Mouse (Mus musculus): ENCODE measurements around the gene Gmppa. TPM values are rescaled to one million over a fixed set of nuclear protein-coding genes. Genes with fewer than 3 reads are reported as not detected.

The Gmppa gene
- total RNA-seq, 2 experiments from 2014 or later = 34.5 to 38.2 TPM

GRCm38 (mm10) chr1:75422823-75423471 lies 12.8 kb upstream of the Gmppa start:
- no peak for DNase-seq

GRCm38 (mm10) chr1:75423780-75424390 lies 11.8 kb upstream of the Gmppa start:
- no peak for DNase-seq

- DNase-seq = peak in 1 of 2 experiments; percentile 65
These were observed 9.8 kb upstream of the Gmppa start for GRCm38 (mm10) chr1:75425796-75426471.

GRCm38 (mm10) chr1:75438782-75439181 lies 3.1 kb downstream of the Gmppa start:
- no peak for DNase-seq

- DNase-seq = no peak
These were observed 4.9 kb downstream of the Gmppa start for GRCm38 (mm10) chr1:75440661-75441060.

GRCm38 (mm10) chr1:75441471-75441996 lies 5.8 kb downstream of the Gmppa start:
- DNase-seq = no peak

- DNase-seq = no peak
These were observed 6.4 kb downstream of the Gmppa start for GRCm38 (mm10) chr1:75442171-75442570.

- no peak for DNase-seq
These were observed 7.1 kb downstream of the Gmppa start for GRCm38 (mm10) chr1:75442811-75443210.

GRCm38 (mm10) chr1:75443247-75444024 lies 7.7 kb downstream of the Gmppa start:
- no peak for DNase-seq

GRCm38 (mm10) chr1:75444208-75444607 lies 8.5 kb downstream of the Gmppa start:
- no peak for DNase-seq

- DNase-seq = no peak
These were observed 9.5 kb downstream of the Gmppa start for GRCm38 (mm10) chr1:75445141-75445701.

GRCm38 (mm10) chr1:75445751-75446611 lies 10.3 kb downstream of the Gmppa start:
- DNase-seq = peak; percentile 67 to 86

GRCm38 (mm10) chr1:75446656-75447055 lies 10.9 kb downstream of the Gmppa start:
- DNase-seq = no peak

- no peak for DNase-seq
These were observed 11.7 kb downstream of the Gmppa start for GRCm38 (mm10) chr1:75447265-75448051.

GRCm38 (mm10) chr1:75448052-75448431 lies 12.3 kb downstream of the Gmppa start:
- DNase-seq = no peak

- no peak for DNase-seq
These were observed 13.2 kb downstream of the Gmppa start for GRCm38 (mm10) chr1:75448937-75449336.

- no peak for DNase-seq
These were observed 13.8 kb downstream of the Gmppa start for GRCm38 (mm10) chr1:75449377-75450135.

GRCm38 (mm10) chr1:75450314-75451005 lies 14.7 kb downstream of the Gmppa start, which contains the start of gene Asic4:
TSS of gene Asic4 (plus strand) at chr1:75450436.
- no peak for DNase-seq

GRCm38 (mm10) chr1:75451900-75452299 lies 16.2 kb downstream of the Gmppa start:
- DNase-seq = no peak
